Mouse (Mus musculus): Measurements from ENCODE around the gene Pkd1l1. TPM values are rescaled to one million over a fixed set of nuclear protein-coding genes. Genes with fewer than 3 reads are reported as not detected.

Gene Pkd1l1
- total and polyA plus RNA-seq, 3 experiments = 0.02 to 0.03 TPM; not detected in 1

- no peak for DNase-seq
These were observed 36.5 kb downstream of the Pkd1l1 start for GRCm38 (mm10) chr11:8936431-8937110.

GRCm38 (mm10) chr11:8916081-8916671, 56.9 kb downstream of the Pkd1l1 start:
- DNase-seq = no peak

GRCm38 (mm10) chr11:8882793-8883192, 90.3 kb downstream of the Pkd1l1 start:
- DNase-seq = no peak

- DNase-seq = no peak
These were observed 91.5 kb downstream of the Pkd1l1 start for GRCm38 (mm10) chr11:8881521-8881920.

GRCm38 (mm10) chr11:8870115-8870514, 103.0 kb downstream of the Pkd1l1 start:
- no peak for DNase-seq

GRCm38 (mm10) chr11:8866021-8866420, 107.0 kb downstream of the Pkd1l1 start:
- no peak for DNase-seq

- no peak for DNase-seq
These were observed 109.0 kb downstream of the Pkd1l1 start for GRCm38 (mm10) chr11:8863955-8864675.

GRCm38 (mm10) chr11:8862426-8862825, 110.6 kb downstream of the Pkd1l1 start:
- no peak for DNase-seq

GRCm38 (mm10) chr11:8861978-8862377, 111.1 kb downstream of the Pkd1l1 start:
- DNase-seq = no peak

GRCm38 (mm10) chr11:8860878-8861277, 112.2 kb downstream of the Pkd1l1 start:
- peak; percentile 16 for DNase-seq

- DNase-seq = peak; percentile 76
These were observed 113.2 kb downstream of the Pkd1l1 start for GRCm38 (mm10) chr11:8859868-8860267.

- DNase-seq = no peak
These were observed 114.0 kb downstream of the Pkd1l1 start for GRCm38 (mm10) chr11:8859041-8859440.

- no peak for DNase-seq
These were observed 116.9 kb downstream of the Pkd1l1 start for GRCm38 (mm10) chr11:8856125-8856524.

- DNase-seq = no peak
These were observed 125.0 kb downstream of the Pkd1l1 start for GRCm38 (mm10) chr11:8848049-8848448.

GRCm38 (mm10) chr11:8847627-8848026, 125.4 kb downstream of the Pkd1l1 start:
- DNase-seq = no peak

- no peak for DNase-seq
These were observed 136.9 kb downstream of the Pkd1l1 start for GRCm38 (mm10) chr11:8836176-8836575.

- DNase-seq = no peak
These were observed 138.9 kb downstream of the Pkd1l1 start for GRCm38 (mm10) chr11:8834121-8834520.

- no peak for DNase-seq
These were observed 142.5 kb downstream of the Pkd1l1 start for GRCm38 (mm10) chr11:8830551-8830950.

GRCm38 (mm10) chr11:8829561-8829960, 143.5 kb downstream of the Pkd1l1 start:
- DNase-seq = no peak

- DNase-seq = no peak
These were observed 144.1 kb downstream of the Pkd1l1 start for GRCm38 (mm10) chr11:8828836-8829526.

- no peak for DNase-seq
These were observed 146.5 kb downstream of the Pkd1l1 start for GRCm38 (mm10) chr11:8826609-8827008.

GRCm38 (mm10) chr11:8826046-8826445, 147.0 kb downstream of the Pkd1l1 start:
- DNase-seq = no peak

GRCm38 (mm10) chr11:8825413-8825812, 147.7 kb downstream of the Pkd1l1 start:
- DNase-seq = no peak
